Mouse (Mus musculus): ENCODE data around the gene Ppp1r13b.

DNA sequence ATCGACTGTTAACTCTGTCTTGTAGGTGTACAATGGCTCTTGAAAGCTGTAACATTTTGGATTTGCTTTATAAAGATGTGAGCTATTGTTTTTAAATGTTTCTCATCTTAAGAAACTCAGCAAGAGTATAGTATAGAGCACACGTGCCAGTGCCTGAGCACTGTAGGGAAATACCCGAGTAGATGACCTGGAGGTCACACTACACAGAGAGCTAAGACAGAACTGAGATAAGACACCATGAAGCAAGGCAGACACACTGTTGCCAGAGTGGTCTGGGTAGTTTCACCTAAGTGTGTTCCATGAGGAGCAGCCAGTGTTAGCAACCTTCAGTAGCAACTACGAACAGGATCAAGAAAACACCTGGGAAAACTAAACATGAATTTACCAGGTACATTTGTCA, 25.1 kb downstream of the Ppp1r13b start:
- TF ChIP-seq POLR2A (IDR thresholded peaks at IDR 0.05; ENCODE audit: borderline replicate concordance, extremely low read depth, low read depth, low read length) = no peak
- TF ChIP-seq CTCF (IDR thresholded peaks at IDR 0.05; ENCODE audit: insufficient read depth, low read length) = no peak
